Mouse (Mus musculus) thymus, adult 2 months (tissue): Measurements from ENCODE around the gene Adamts13.

Experiments used
- CTCF ChIP-seq: fragments of 200-500 bp; IDR thresholded peaks from 2 replicates; pipeline ENCODE4 v1.5.1; 2012; ENCODE audit warnings: mild to moderate bottlenecking, control low read depth, low read length, moderate library complexity, borderline replicate concordance; ENCODE audit not compliant: control insufficient read depth, poor library complexity, insufficient read depth; ENCODE audit errors: extremely low read depth
- POLR2A ChIP-seq: fragments of 200-500 bp; IDR thresholded peaks from 2 replicates; pipeline ENCODE4 v1.6.1; 2012; ENCODE audit warnings: mild to moderate bottlenecking, low read length, control low read depth, moderate library complexity; ENCODE audit not compliant: control insufficient read depth, poor library complexity, insufficient read depth; ENCODE audit errors: extremely low read depth

- TF ChIP-seq POLR2A (no peak), CTCF (no peak)
Measured at GRCm38 (mm10) chr2:27007701-27008100, 34.5 kb downstream of the Adamts13 start.
